Mouse (Mus musculus): ENCODE measurements around the gene Hexb.

- TF ChIP-seq CTCF (IDR thresholded peaks at IDR 0.05; ENCODE audit: extremely low read depth, insufficient read depth, insufficient read length, insufficient replicate concordance) (no peak), POLR2A (IDR thresholded peaks at IDR 0.05; ENCODE audit: low read depth, low read length) (no peak)
These were observed 39.5 kb upstream of the Hexb start for GRCm38 (mm10) chr13:97237700-97238099.

All from spleen, adult 2 months (tissue).